Mouse (Mus musculus) right cerebral cortex, postnatal 10 days (tissue): ENCODE measurements at regions not wholly inside any gene's neighbourhood (a gene's known extent, or its start where the extent isn't known, plus 50 kb on each side); places are given as distances from the start of the nearest gene placed in this dataset.
A peak's percentile ranks its signal among the peaks of the same experiment; 100 is the strongest.

Source experiments
- DNase-seq, 2 experiments: peaks; one replicate each; pipeline ENCODE4 v3.0.0; 2021; ENCODE audit warnings: low spot score in 2 of 2

- DNase-seq, result peak; percentile 83 to 87
Measured at GRCm38 (mm10) chr9:61573634-61574359, 201.6 kb downstream of the Tle3 start.

- no peak for DNase-seq
Measured at GRCm38 (mm10) chr9:61563017-61563416, 190.9 kb downstream of the Tle3 start.

- DNase-seq, result no peak
Measured at GRCm38 (mm10) chr9:61561551-61561950, 189.4 kb downstream of the Tle3 start.

- DNase-seq, result peak; percentile 68 to 78
Measured at GRCm38 (mm10) chr9:61558621-61559020, 186.5 kb downstream of the Tle3 start.

- DNase-seq, result peak; percentile 66 to 87
Measured at GRCm38 (mm10) chr9:61557025-61557424, 184.9 kb downstream of the Tle3 start.

GRCm38 (mm10) chr9:61555173-61555572, 183.0 kb downstream of the Tle3 start:
- peak in 1 of 2 experiments; percentile 55 for DNase-seq

- no peak for DNase-seq
Measured at GRCm38 (mm10) chr9:61554611-61555010, 182.4 kb downstream of the Tle3 start.

GRCm38 (mm10) chr9:61553626-61554025, 181.5 kb downstream of the Tle3 start:
- no peak for DNase-seq

GRCm38 (mm10) chr9:61551361-61551760, 179.2 kb downstream of the Tle3 start:
- DNase-seq, result no peak

- no peak for DNase-seq
Measured at GRCm38 (mm10) chr9:61550326-61550725, 178.2 kb downstream of the Tle3 start.

GRCm38 (mm10) chr9:61549692-61550241, 177.6 kb downstream of the Tle3 start:
- DNase-seq, result peak; percentile 51 to 67

- DNase-seq, result no peak
Measured at GRCm38 (mm10) chr9:61537316-61538189, 165.4 kb downstream of the Tle3 start.

- no peak for DNase-seq
Measured at GRCm38 (mm10) chr9:61533237-61533636, 161.1 kb downstream of the Tle3 start.

GRCm38 (mm10) chr9:61530263-61531045, 158.3 kb downstream of the Tle3 start:
- DNase-seq, result peak; percentile 72 to 78

GRCm38 (mm10) chr9:61528286-61528865, 156.2 kb downstream of the Tle3 start:
- no peak for DNase-seq

- DNase-seq, result no peak
Measured at GRCm38 (mm10) chr9:61527491-61528056, 155.4 kb downstream of the Tle3 start.

GRCm38 (mm10) chr9:61520136-61520535, 148.0 kb downstream of the Tle3 start:
- DNase-seq, result no peak

GRCm38 (mm10) chr9:61517906-61518305, 145.7 kb downstream of the Tle3 start:
- peak; percentile 66 to 81 for DNase-seq

- no peak for DNase-seq
Measured at GRCm38 (mm10) chr9:61511436-61511835, 139.3 kb downstream of the Tle3 start.

- peak; percentile 67 for DNase-seq
Measured at GRCm38 (mm10) chr9:61510217-61510893, 138.2 kb downstream of the Tle3 start.
